Mouse (Mus musculus): Measurements from ENCODE around the gene Ybx2. TPM values are rescaled to one million over a fixed set of nuclear protein-coding genes. Genes with fewer than 3 reads are reported as not detected.

Gene Ybx2
- polyA plus RNA-seq (2015; fragmentation: Illumina TruSeq; extraction: RNeasy Lipid Tissue Mini Kit (QIAGEN cat#74804); ENCODE audit: insufficient read depth, low replicate concordance): 0.41 TPM

DNA sequence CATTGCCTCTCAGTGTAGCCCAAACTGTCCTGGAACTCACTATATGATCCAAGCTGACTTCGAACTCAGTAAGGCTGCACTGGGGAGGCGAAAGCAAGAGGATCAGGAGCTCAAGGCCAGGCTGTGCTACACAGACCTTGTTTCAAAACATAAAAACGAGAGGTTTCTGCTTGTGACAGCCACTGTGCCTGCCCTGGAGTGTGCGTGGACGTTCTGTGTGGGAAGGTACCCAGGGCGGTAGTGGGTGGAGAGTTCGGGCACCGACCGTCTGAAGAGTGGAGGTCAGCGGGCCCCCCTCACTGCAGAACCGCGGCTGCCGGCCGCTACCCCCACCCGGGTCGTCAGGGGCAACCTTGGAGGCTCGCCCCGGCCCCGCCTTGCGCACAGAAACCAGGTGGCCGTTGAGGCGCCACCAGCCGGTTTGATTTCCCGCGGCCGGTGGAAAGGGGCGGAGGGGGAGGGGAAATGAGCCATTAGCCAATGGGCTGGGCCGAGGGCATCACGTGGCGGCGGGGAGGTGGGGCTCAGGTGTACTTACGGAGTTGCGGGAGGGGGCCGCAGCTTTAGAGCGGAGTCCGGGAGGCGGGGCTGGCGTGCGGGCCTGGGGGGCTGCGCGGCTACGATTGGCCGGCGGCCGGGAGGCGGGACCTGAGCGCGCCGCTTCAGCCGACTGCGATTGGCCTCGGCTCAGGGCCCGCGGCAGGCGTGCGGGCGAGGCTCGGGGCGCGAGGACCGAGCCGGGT, at the start of gene Ybx2:
TSS of gene Ybx2 (plus strand) at position 660 of the 743 bp plus-strand sequence.

DNA sequence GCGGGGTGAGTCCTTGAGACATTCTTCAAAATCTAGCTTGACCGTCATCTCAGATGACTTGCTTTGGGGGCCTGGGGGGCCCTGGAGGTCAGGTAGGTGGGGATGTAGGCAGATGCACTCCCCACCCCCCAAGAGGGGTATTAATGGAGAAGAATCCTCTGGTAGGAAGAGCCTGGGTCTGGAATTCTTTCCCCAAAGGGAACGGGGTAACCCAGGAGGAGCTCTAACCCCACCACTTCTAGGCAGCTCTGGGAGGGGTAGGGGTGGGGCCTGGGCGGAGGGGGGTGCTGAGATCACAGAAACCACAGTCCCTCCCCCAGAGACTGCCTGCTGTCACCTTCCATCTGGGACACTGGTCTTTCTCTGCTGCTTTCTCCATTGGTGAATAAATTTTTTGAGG, 40.3 kb upstream of the Ybx2 start, which contains the start of gene Acap1:
TSS of gene Acap1 (minus strand) at position 249 of the 400 bp plus-strand sequence.

DNA sequence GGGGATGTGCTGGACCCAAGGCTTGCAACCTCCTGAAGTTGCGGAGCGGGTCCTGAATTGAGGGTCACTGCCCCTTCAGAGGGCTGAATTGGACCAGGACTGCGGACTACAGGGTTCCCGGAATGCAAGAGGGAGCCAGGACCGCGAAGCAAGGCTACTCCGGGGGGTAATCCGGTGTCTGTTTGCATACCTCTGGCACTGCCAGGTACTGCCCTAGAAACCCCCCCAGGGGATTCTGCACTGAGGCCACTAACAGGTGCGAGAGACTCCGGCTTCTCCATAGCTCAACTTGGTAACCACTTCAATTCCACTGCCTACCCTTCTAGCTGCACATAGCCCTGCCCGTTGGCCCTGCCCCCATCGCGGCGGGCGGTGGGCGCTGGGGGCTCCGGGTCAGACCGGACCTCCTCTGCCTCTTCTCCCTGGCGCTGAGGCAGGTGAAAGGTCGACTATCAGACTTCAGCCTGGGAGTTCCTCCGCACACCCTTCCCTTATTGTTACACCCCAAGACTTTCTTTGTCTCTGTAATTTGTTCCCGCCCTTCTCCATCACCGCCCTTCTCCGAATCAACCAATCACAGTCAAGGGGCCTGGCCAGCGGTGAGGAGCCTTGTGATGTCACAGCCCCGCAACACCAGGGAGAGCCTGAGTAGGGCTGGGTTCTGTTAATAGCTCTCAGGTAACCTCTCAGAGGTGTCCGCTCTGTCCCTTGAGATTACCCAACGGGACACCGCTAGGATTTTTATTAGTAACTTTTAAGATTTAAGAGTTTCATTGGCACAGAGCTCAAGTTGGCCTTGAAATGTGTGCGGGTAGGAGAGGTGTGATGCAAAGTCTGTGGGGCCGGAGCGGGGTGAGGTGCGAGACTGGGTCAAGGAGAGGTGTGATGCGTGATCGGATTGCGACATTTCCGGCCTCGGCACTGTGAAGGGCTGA, 34.9 kb upstream of the Ybx2 start, which contains the start of the genes 2810408A11Rik and Neurl4:
TSS of gene 2810408A11Rik (minus strand) at position 517 of the 935 bp plus-strand sequence.
TSS of gene Neurl4 (plus strand) at position 602 of the 935 bp plus-strand sequence.

DNA sequence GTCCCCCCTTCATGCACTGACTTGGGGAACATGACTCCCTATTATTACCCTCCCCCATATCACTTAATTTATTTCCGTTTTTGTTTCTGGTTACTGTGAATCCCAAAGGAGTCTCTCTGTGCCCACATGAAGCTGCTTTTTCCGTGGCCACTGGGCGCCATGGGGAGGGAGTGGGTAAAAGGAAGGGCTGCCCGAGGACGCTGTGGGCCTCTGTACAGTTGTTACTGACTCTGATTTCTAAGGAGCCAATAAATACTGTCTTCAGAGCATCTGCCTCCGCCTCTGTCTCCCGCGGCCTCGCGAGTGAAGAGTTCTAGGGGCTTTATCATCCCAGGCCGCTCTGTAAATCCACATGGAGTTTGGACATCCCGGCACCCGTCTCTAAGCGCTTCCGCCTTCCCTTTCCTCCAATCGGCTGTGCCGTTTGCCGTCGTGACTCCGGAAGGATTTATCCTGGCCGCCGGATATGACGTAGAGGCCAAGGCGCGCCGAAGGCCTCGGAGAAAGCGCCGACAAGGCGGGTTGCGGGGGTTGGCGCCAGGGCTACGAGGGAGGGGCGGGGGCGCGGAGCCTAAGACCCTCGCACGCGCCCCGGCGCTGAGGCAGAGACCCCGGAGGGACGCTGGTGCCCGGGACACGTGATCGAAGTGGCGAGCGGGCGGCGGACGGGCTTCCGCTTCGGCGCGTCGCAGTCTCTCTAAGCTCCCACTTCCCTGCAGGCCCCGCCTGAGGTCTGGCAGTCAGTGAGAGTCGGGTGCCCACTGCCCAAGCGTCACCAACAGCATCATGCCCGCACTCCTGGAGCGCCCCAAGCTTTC, 21.8 kb upstream of the Ybx2 start, which contains the start of gene Gps2:
TSS of gene Gps2 (plus strand) at position 335 of the 818 bp plus-strand sequence.

DNA sequence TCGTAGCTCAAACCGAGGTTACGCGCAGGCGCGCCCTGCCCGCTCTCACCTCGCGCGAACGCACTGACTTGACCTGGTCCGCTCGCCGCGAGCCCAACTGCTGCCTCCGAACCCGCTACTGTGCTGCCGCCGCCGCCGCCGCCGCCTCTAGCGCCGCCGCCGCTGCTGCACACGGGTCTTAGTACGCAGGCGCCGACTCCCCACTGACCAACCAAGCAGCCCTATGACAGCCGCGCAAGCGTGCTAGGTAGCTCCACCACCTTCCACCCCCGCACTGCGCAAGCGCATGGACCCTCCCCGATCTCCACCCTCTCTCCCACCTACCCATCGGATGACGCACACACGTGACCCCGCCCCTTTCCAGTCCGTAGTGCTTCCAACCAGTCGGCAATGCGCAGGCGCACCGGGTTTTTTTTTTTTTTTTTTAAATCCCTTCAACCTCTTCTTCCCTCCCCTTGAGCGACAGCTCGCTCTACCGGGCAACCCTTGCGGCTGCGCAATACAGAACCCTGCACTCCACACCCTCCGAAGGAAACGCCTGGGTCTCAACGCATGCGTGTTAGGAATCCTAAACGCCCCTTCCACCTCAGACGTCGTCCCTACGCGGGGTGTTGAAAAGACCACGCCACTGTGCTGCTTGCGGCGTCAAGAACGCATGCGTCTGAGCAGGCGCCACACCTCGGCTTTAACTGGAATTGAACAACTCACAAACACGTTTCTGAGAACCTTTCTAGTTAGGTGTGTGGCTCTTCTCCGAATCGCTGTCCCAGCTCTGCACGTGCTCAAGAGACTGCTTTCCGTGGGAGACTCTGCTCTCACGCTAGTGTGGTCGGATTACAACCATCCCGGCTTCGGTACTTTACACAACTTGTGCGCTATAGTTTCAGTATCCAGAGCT, 14.2 kb upstream of the Ybx2 start, which contains the start of gene Eif5a:
TSS of gene Eif5a (minus strand) at position 845 of the 898 bp plus-strand sequence.

DNA sequence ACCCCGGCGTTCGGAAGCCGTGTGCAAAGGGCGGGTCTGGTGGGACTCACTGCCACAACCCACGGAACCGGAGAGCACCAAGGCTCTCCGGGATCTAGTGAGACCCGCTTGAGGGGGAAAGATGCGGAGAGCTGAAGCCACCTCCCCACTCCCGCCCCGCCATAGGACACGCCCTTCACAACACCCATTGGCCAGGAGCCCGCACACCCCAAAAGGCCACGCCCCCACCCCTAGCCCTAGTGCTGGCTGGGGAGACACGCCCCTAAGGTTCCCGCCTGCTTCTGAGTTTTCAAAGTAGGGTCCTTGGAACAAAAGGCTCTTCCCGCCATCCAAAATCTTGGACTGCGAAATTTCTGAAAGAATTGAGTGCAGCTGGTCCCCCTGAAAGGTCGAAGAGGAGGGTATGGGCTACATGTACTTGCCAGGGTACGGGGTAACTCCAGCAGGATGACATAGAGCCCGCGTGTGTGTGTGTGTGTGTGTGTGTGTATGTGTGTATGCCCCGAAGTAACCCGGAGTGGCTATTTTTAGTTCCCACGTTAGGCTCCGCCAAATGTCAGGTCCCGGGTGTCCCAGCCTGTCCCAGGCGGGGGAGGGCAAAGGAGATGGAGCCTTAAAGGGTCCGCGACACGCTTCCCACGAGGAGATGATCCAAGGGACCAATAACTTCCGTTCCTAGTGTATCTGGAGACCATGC, 12.6 kb downstream of the Ybx2 start, which contains the start of gene Slc2a4:
TSS of gene Slc2a4 (minus strand) at position 123 of the 697 bp plus-strand sequence.

DNA sequence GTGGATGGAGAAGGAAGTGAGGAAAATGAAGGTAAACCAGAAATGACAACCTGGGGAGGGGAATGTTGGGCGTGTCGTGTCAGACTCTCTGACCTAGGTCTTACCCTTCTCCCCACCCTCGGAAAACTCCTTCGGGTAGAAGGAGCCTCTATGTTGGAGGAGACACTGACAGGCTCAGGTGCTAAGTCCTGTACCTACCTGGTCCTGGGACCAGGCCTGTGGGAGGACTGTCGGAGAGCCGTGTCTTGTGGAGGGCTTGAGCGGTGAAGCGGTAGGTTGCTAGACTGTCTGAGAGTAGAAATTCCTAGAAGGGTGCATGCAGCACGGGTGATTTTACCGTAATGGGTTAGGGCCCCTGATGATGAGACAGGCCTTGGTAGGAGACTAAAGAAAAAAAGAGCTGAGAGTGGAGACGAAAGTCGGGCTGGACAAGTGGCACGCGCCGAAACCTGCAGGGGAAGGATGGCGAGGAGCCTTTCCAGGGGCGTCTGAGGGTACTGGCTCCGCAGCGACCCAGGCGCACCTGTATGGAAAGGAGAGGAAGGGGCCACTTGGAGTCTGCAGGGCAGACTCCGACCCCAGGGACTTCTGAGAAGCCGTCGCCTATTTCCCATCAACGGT, 29.2 kb downstream of the Ybx2 start, which contains the start of gene Cldn7:
TSS of gene Cldn7 (plus strand) at position 130 of the 621 bp plus-strand sequence.

DNA sequence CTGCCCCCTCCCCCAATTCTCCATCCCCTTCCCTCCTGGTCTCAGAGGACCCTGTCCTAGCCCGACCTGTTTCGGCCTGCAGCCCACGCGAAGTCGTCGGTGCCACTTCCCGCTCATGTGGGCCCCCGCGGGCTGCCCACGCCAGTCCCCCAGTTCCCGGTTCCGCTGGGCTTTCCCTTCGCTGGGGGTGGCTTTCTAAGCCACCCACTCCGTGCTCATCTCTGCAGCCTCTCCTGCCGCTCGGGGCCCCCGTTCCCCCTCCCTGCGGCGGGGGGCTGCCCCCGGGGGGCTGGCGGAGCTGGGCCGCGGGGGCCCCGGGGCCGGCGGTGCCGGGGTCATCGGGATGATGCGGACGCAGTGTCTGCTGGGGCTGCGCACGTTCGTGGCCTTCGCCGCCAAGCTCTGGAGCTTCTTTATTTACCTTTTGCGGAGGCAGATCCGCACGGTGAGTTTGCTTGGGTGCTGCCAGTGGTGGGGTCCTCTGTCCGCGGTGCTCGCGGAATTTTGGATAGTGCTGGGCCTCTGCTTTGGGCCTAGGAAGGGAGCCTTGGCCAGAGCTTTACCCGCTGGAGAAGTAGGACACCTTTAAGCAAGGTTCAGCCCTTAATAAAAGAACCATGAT, 45.7 kb downstream of the Ybx2 start, which contains the start of gene Ctdnep1:
TSS of gene Ctdnep1 (plus strand) at position 16 of the 622 bp plus-strand sequence.

DNA sequence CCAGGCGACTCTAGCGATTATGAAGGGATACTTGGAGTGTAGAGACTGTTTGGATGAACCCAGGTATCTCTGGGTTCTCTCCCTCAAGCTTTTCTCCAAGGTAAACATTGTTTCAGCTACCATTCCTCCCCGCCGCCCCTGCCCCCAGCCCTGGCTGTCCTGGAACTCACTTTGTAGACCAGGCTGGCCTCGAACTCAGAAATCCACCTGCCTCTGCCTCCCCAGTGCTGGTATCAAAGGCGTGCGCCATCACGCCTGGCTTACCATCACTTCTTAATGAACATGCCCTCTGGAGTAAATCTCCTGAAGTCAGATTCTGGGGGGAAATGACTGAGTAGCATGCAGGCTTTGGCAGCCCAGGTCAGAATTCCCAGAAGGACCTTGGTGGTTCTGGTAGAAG, 46.6 kb downstream of the Ybx2 start, which contains the start of gene Elp5:
TSS of gene Elp5 (minus strand) at position 293 of the 400 bp plus-strand sequence.

Other genes with a start within 250 kb of the Ybx2 start
- gene Tnfsf12, start 239.9 kb upstream of the Ybx2 start, polyA plus RNA-seq (2015; fragmentation: Illumina TruSeq; extraction: RNeasy Lipid Tissue Mini Kit (QIAGEN cat#74804); ENCODE audit: insufficient read depth, low replicate concordance): 12.0 TPM
- gene Tnfsfm13, start 239.7 kb upstream of the Ybx2 start, polyA plus RNA-seq (2015; fragmentation: Illumina TruSeq; extraction: RNeasy Lipid Tissue Mini Kit (QIAGEN cat#74804); ENCODE audit: insufficient read depth, low replicate concordance): 7.2 TPM
- 121 TPM for gene Polr2a, start 177.2 kb upstream of the Ybx2 start, polyA plus RNA-seq (2015; fragmentation: Illumina TruSeq; extraction: RNeasy Lipid Tissue Mini Kit (QIAGEN cat#74804); ENCODE audit: insufficient read depth, low replicate concordance)
- not detected for gene Slc35g3, start 173.8 kb upstream of the Ybx2 start, polyA plus RNA-seq (2015; fragmentation: Illumina TruSeq; extraction: RNeasy Lipid Tissue Mini Kit (QIAGEN cat#74804); ENCODE audit: insufficient read depth, low replicate concordance)
- gene Zbtb4, start 169.9 kb upstream of the Ybx2 start, polyA plus RNA-seq (2015; fragmentation: Illumina TruSeq; extraction: RNeasy Lipid Tissue Mini Kit (QIAGEN cat#74804); ENCODE audit: insufficient read depth, low replicate concordance): 27.8 TPM
- 10.8 TPM for gene Chrnb1, start 139.9 kb upstream of the Ybx2 start, polyA plus RNA-seq (2015; fragmentation: Illumina TruSeq; extraction: RNeasy Lipid Tissue Mini Kit (QIAGEN cat#74804); ENCODE audit: insufficient read depth, low replicate concordance)
- 2.2 TPM for gene Fgf11, start 133.9 kb upstream of the Ybx2 start, polyA plus RNA-seq (2015; fragmentation: Illumina TruSeq; extraction: RNeasy Lipid Tissue Mini Kit (QIAGEN cat#74804); ENCODE audit: insufficient read depth, low replicate concordance)
- gene Tmem102, start 130.2 kb upstream of the Ybx2 start, polyA plus RNA-seq (2015; fragmentation: Illumina TruSeq; extraction: RNeasy Lipid Tissue Mini Kit (QIAGEN cat#74804); ENCODE audit: insufficient read depth, low replicate concordance): not detected
- gene Gm39566, start 120.5 kb upstream of the Ybx2 start, polyA plus RNA-seq (2015; fragmentation: Illumina TruSeq; extraction: RNeasy Lipid Tissue Mini Kit (QIAGEN cat#74804); ENCODE audit: insufficient read depth, low replicate concordance): not detected
- not detected for gene Spem2, start 117.3 kb upstream of the Ybx2 start, polyA plus RNA-seq (2015; fragmentation: Illumina TruSeq; extraction: RNeasy Lipid Tissue Mini Kit (QIAGEN cat#74804); ENCODE audit: insufficient read depth, low replicate concordance)
- not detected for gene Spem1, start 113.6 kb upstream of the Ybx2 start, polyA plus RNA-seq (2015; fragmentation: Illumina TruSeq; extraction: RNeasy Lipid Tissue Mini Kit (QIAGEN cat#74804); ENCODE audit: insufficient read depth, low replicate concordance)
- gene Nlgn2, start 98.0 kb upstream of the Ybx2 start, polyA plus RNA-seq (2015; fragmentation: Illumina TruSeq; extraction: RNeasy Lipid Tissue Mini Kit (QIAGEN cat#74804); ENCODE audit: insufficient read depth, low replicate concordance): 4.4 TPM
- 87.3 TPM for gene Tmem256, start 97.3 kb upstream of the Ybx2 start, polyA plus RNA-seq (2015; fragmentation: Illumina TruSeq; extraction: RNeasy Lipid Tissue Mini Kit (QIAGEN cat#74804); ENCODE audit: insufficient read depth, low replicate concordance)
- 11.9 TPM for gene Plscr3, start 89.4 kb upstream of the Ybx2 start, polyA plus RNA-seq (2015; fragmentation: Illumina TruSeq; extraction: RNeasy Lipid Tissue Mini Kit (QIAGEN cat#74804); ENCODE audit: insufficient read depth, low replicate concordance)
- 0.26 TPM for gene Tnk1, start 77.1 kb upstream of the Ybx2 start, polyA plus RNA-seq (2015; fragmentation: Illumina TruSeq; extraction: RNeasy Lipid Tissue Mini Kit (QIAGEN cat#74804); ENCODE audit: insufficient read depth, low replicate concordance)
- gene Tmem95, start 57.8 kb upstream of the Ybx2 start, polyA plus RNA-seq (2015; fragmentation: Illumina TruSeq; extraction: RNeasy Lipid Tissue Mini Kit (QIAGEN cat#74804); ENCODE audit: insufficient read depth, low replicate concordance): not detected
- gene Kctd11, start 54.4 kb upstream of the Ybx2 start, polyA plus RNA-seq (2015; fragmentation: Illumina TruSeq; extraction: RNeasy Lipid Tissue Mini Kit (QIAGEN cat#74804); ENCODE audit: insufficient read depth, low replicate concordance): 4.5 TPM
- gene Acap1, start 40.3 kb upstream of the Ybx2 start, polyA plus RNA-seq (2015; fragmentation: Illumina TruSeq; extraction: RNeasy Lipid Tissue Mini Kit (QIAGEN cat#74804); ENCODE audit: insufficient read depth, low replicate concordance): 190 TPM
- gene 2810408A11Rik, start 34.8 kb upstream of the Ybx2 start, polyA plus RNA-seq (2015; fragmentation: Illumina TruSeq; extraction: RNeasy Lipid Tissue Mini Kit (QIAGEN cat#74804); ENCODE audit: insufficient read depth, low replicate concordance): 3.1 TPM
- 19.6 TPM for gene Neurl4, start 34.7 kb upstream of the Ybx2 start, polyA plus RNA-seq (2015; fragmentation: Illumina TruSeq; extraction: RNeasy Lipid Tissue Mini Kit (QIAGEN cat#74804); ENCODE audit: insufficient read depth, low replicate concordance)
- 80.2 TPM for gene Gps2, start 21.9 kb upstream of the Ybx2 start, polyA plus RNA-seq (2015; fragmentation: Illumina TruSeq; extraction: RNeasy Lipid Tissue Mini Kit (QIAGEN cat#74804); ENCODE audit: insufficient read depth, low replicate concordance)
- gene Eif5a, start 13.8 kb upstream of the Ybx2 start, polyA plus RNA-seq (2015; fragmentation: Illumina TruSeq; extraction: RNeasy Lipid Tissue Mini Kit (QIAGEN cat#74804); ENCODE audit: insufficient read depth, low replicate concordance): 389 TPM
- gene Slc2a4, start 12.4 kb downstream of the Ybx2 start, polyA plus RNA-seq (2015; fragmentation: Illumina TruSeq; extraction: RNeasy Lipid Tissue Mini Kit (QIAGEN cat#74804); ENCODE audit: insufficient read depth, low replicate concordance): 1.2 TPM
- 0.72 TPM for gene Cldn7, start 29.0 kb downstream of the Ybx2 start, polyA plus RNA-seq (2015; fragmentation: Illumina TruSeq; extraction: RNeasy Lipid Tissue Mini Kit (QIAGEN cat#74804); ENCODE audit: insufficient read depth, low replicate concordance)
- gene Ctdnep1, start 45.4 kb downstream of the Ybx2 start, polyA plus RNA-seq (2015; fragmentation: Illumina TruSeq; extraction: RNeasy Lipid Tissue Mini Kit (QIAGEN cat#74804); ENCODE audit: insufficient read depth, low replicate concordance): 106 TPM
- 46.5 TPM for gene Elp5, start 46.7 kb downstream of the Ybx2 start, polyA plus RNA-seq (2015; fragmentation: Illumina TruSeq; extraction: RNeasy Lipid Tissue Mini Kit (QIAGEN cat#74804); ENCODE audit: insufficient read depth, low replicate concordance)
- gene Gabarap, start 55.3 kb downstream of the Ybx2 start, polyA plus RNA-seq (2015; fragmentation: Illumina TruSeq; extraction: RNeasy Lipid Tissue Mini Kit (QIAGEN cat#74804); ENCODE audit: insufficient read depth, low replicate concordance): 492 TPM
- gene Phf23, start 60.0 kb downstream of the Ybx2 start, polyA plus RNA-seq (2015; fragmentation: Illumina TruSeq; extraction: RNeasy Lipid Tissue Mini Kit (QIAGEN cat#74804); ENCODE audit: insufficient read depth, low replicate concordance): 67.0 TPM
- 9.8 TPM for gene Dvl2, start 64.8 kb downstream of the Ybx2 start, polyA plus RNA-seq (2015; fragmentation: Illumina TruSeq; extraction: RNeasy Lipid Tissue Mini Kit (QIAGEN cat#74804); ENCODE audit: insufficient read depth, low replicate concordance)
- 41.9 TPM for gene Acadvl, start 79.6 kb downstream of the Ybx2 start, polyA plus RNA-seq (2015; fragmentation: Illumina TruSeq; extraction: RNeasy Lipid Tissue Mini Kit (QIAGEN cat#74804); ENCODE audit: insufficient read depth, low replicate concordance)
- 9.5 TPM for gene Dlg4, start 81.1 kb downstream of the Ybx2 start, polyA plus RNA-seq (2015; fragmentation: Illumina TruSeq; extraction: RNeasy Lipid Tissue Mini Kit (QIAGEN cat#74804); ENCODE audit: insufficient read depth, low replicate concordance)
- gene Asgr1, start 118.3 kb downstream of the Ybx2 start, polyA plus RNA-seq (2015; fragmentation: Illumina TruSeq; extraction: RNeasy Lipid Tissue Mini Kit (QIAGEN cat#74804); ENCODE audit: insufficient read depth, low replicate concordance): not detected
- gene Asgr2, start 156.8 kb downstream of the Ybx2 start, polyA plus RNA-seq (2015; fragmentation: Illumina TruSeq; extraction: RNeasy Lipid Tissue Mini Kit (QIAGEN cat#74804); ENCODE audit: insufficient read depth, low replicate concordance): 0.68 TPM
- gene Mgl2, start 194.5 kb downstream of the Ybx2 start, polyA plus RNA-seq (2015; fragmentation: Illumina TruSeq; extraction: RNeasy Lipid Tissue Mini Kit (QIAGEN cat#74804); ENCODE audit: insufficient read depth, low replicate concordance): 2.1 TPM
- 10.4 TPM for gene Clec10a, start 220.4 kb downstream of the Ybx2 start, polyA plus RNA-seq (2015; fragmentation: Illumina TruSeq; extraction: RNeasy Lipid Tissue Mini Kit (QIAGEN cat#74804); ENCODE audit: insufficient read depth, low replicate concordance)

Data from spleen, adult 10 weeks (tissue).